Mouse (Mus musculus): ENCODE results near the gene Tecpr1.

DNA sequence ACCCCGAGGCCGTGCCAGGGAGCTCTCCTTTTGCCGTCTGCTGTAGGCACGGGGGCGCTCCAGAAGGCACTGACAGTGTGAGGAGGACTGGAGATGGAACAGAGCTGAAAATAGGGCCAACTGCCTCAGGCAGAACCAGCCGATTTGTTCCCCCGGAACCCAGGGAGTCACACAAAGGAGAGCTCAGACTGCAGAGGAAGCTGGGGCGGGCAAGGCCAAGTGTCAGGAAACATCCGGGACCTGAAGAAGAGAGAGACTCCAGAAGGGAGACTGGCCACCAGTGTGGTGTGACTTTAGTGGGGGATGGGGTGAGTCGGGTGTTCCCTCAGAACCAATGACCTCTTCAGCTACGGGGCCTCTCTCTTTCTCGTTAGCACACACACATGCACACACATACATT lies 4.1 kb downstream of the Tecpr1 start:
- TF ChIP-seq CTCF (IDR thresholded peaks at IDR 0.05; ENCODE audit: borderline replicate concordance, extremely low read depth, insufficient read depth, insufficient read length) (no peak), POLR2A (IDR thresholded peaks at IDR 0.05; ENCODE audit: borderline replicate concordance, extremely low read depth, insufficient read depth, insufficient read length, poor library complexity, severe bottlenecking) (no peak)

Data from brain, embryonic 14.5 days (tissue).